Mouse (Mus musculus) frontal cortex, adult 2 months (tissue): Measurements from ENCODE around the gene Cdc37. TPM values are rescaled to one million over a fixed set of nuclear protein-coding genes. Genes with fewer than 3 reads are reported as not detected.

Source experiments
- DNase-seq, 2 experiments: peaks; one replicate each; pipeline ENCODE4 v3.0.0; 2022; ENCODE audit warnings: low spot score in 1 of 2; ENCODE audit errors: extremely low spot score in 1 of 2
- polyA plus RNA-seq: library from polyadenylated mRNA; depleted of rRNA; stranded (reverse); fragments of >200 nt; gene quantifications from 2 replicates; pipeline ENCODE4 v1.2.3, GENCODE M21; 2012; rRNA removed

Cdc37 gene
- polyA plus RNA-seq, 1 experiment: 217 TPM

DNA sequence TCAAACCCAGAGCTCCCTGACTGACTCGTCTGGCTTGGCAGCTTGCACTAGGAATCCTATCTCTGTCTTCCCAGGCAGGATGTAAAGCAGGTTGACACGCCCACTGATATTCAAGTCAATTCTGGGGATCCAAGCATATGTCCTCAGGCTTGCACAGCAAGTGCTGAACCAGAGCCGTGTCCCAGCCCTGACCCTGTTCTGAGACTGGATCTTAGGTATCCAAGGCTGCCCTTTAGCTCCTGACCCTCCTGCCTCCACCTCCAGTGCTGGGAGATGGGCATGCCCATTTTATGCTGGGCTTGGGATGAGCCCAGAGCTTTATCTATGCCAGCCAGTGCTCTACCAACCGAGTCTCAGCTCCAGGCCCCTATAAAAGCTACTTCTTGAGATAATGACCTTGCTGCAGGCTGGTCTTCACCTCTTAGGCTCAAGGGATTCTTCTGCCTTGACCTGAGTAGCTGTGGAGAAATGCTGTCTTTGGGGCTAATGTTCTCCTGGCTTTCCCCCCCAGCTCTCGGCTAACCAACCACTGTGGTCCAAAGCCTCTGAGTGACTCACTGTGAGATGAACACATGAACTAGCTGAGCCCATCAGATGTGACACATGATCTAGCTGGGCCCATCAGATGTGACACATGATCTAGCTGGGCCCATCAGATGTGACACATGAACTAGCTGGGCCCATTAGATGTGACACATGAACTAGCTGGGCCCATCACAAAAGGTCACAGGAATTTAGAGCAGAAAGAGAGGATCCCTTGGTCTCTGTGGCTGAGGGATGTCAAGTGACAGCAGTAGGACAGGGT is 43.8 kb downstream of the Cdc37 start:
- DNase-seq: peak in 1 of 2 experiments; percentile 33

- DNase-seq: no peak
Measured at GRCm38 (mm10) chr9:21104814-21105213, 45.0 kb downstream of the Cdc37 start.

DNA sequence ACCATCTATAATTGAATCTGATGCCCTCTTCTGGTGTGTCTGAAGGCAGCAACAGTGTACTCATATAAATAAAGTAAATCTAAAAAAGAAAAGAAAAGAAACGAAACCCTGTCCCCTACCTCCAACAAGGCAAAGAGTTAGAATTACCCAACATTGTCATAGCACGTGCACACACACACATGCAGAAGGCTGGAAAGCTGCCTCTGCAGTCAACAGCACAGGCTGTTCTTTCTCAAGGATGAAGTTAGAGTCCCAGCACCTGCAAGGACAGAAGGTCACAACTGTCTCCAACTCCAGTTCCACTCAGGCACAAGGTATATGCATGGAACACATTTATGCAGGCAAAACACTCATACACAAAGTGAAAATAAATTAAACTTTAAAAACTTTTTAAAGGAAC is 47.7 kb downstream of the Cdc37 start:
- no peak for DNase-seq

- DNase-seq: no peak
Measured at GRCm38 (mm10) chr9:21100447-21101161, 49.2 kb downstream of the Cdc37 start.

DNA sequence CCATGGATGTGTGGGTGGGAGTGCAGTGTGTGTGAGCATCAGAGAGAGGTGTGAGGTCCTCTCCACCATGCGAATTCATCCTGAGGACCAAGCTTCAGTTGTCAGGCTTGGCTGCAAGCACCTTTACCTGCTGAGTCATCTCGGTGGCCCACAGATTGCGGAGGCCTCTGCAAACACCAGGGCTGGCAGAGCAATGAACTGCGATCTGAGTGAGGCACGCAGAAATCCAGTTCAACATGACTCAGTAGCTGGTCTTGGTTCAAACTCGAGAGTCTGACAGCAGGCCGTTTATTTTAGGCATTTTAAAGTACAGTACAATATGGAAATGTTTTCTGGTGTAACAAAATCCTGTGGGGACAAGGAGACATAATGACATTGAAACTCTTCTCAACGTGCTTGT is 52.0 kb downstream of the Cdc37 start:
- peak; percentile 72 to 84 for DNase-seq

GRCm38 (mm10) chr9:21095958-21096357 is 53.8 kb downstream of the Cdc37 start:
- DNase-seq: no peak

GRCm38 (mm10) chr9:21093423-21093822 is 56.4 kb downstream of the Cdc37 start:
- no peak for DNase-seq

GRCm38 (mm10) chr9:21091707-21092320 is 58.0 kb downstream of the Cdc37 start, which contains the start of the genes Gm38431 and Raver1:
Gm38431 (minus strand) TSS chr9:21091997.
Raver1 (minus strand) TSS chr9:21092008.
- peak; percentile 97 to 98 for DNase-seq

DNA sequence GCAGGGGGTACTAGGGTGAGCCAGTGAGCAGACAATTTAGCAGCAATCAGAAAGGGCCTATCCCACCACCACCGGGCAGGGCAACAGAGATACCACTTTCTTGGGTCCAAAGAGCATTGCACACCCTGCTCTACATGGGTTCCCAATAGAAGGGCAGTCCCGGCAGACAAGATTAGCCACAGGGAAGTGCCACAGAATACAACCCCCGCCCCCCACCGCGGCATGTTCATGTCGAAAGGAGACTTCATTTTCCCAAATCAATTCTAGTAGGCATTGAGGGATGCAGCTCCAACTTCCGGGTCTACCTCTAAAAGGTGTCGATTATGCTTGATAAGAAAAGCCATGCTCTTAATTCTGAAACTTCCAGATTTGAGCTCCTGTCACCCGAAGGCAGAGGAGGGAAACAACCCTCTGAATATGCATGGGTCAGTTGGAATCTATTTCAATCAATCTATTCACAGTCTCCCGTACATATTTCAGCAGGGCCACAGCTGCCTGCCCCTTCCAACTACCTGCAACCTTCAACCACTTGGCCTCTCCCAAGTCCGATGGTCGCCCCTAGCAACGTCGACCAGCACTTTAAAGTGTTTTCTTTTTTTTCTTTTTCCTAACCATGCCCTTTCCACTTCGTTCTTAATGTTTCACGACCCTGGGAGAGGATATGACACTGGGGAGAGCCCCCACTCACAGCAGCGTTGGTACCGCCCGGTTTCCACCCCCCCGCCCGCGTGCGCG is 58.6 kb downstream of the Cdc37 start:
- DNase-seq: no peak

GRCm38 (mm10) chr9:21090537-21090936 is 59.2 kb downstream of the Cdc37 start:
- DNase-seq: no peak

GRCm38 (mm10) chr9:21083324-21083723 is 66.5 kb downstream of the Cdc37 start:
- no peak for DNase-seq

Other genes with a start within 250 kb of the Cdc37 start
- gene Dnmt1, start 190.1 kb downstream of the Cdc37 start, polyA plus RNA-seq: 40.6 and 41.2 TPM in 2 replicates
- gene S1pr2, start 173.2 kb downstream of the Cdc37 start, polyA plus RNA-seq: 1.8 TPM in 2 replicates
- 114 and 131 TPM in 2 replicates for gene Mrpl4, start 147.2 kb downstream of the Cdc37 start, polyA plus RNA-seq
- 2.9 and 3.5 TPM in 2 replicates for gene Icam1, start 134.0 kb downstream of the Cdc37 start, polyA plus RNA-seq
- gene Icam4, start 120.6 kb downstream of the Cdc37 start, polyA plus RNA-seq: 3.3 TPM in 2 replicates
- gene Icam5, start 117.9 kb downstream of the Cdc37 start, polyA plus RNA-seq: 220 and 241 TPM in 2 replicates
- gene Zglp1, start 82.9 kb downstream of the Cdc37 start, polyA plus RNA-seq: not detected in 2 replicates
- gene Gm49373, start 76.9 kb downstream of the Cdc37 start, polyA plus RNA-seq: 1.6 and 2.5 TPM in 2 replicates
- gene Fdx1l, start 76.4 kb downstream of the Cdc37 start, polyA plus RNA-seq: 123 and 124 TPM in 2 replicates
- 1.4 and 1.7 TPM in 2 replicates for gene Gm38431, start 58.0 kb downstream of the Cdc37 start, polyA plus RNA-seq
- gene Raver1, start 58.0 kb downstream of the Cdc37 start, polyA plus RNA-seq: 27.9 and 28.2 TPM in 2 replicates
- gene Tyk2, start 18.7 kb downstream of the Cdc37 start, polyA plus RNA-seq: 16.5 and 19.1 TPM in 2 replicates
- 95.2 and 96.2 TPM in 2 replicates for gene Pde4a, start 15.7 kb upstream of the Cdc37 start, polyA plus RNA-seq
- 58.3 and 59.6 TPM in 2 replicates for gene Keap1, start 89.4 kb upstream of the Cdc37 start, polyA plus RNA-seq
- gene S1pr5, start 98.5 kb upstream of the Cdc37 start, polyA plus RNA-seq: 9.9 and 13.8 TPM in 2 replicates
- gene Atg4d, start 115.3 kb upstream of the Cdc37 start, polyA plus RNA-seq: 36.5 and 40.6 TPM in 2 replicates
- gene Kri1, start 138.0 kb upstream of the Cdc37 start, polyA plus RNA-seq: 42.5 and 44.6 TPM in 2 replicates
- 65.2 and 66.2 TPM in 2 replicates for gene Cdkn2d, start 141.4 kb upstream of the Cdc37 start, polyA plus RNA-seq
- 0.76 and 1.6 TPM in 2 replicates for gene Ap1m2, start 162.4 kb upstream of the Cdc37 start, polyA plus RNA-seq
- 60.7 and 66.5 TPM in 2 replicates for gene Slc44a2, start 170.7 kb upstream of the Cdc37 start, polyA plus RNA-seq
- gene Ilf3, start 217.9 kb upstream of the Cdc37 start, polyA plus RNA-seq: 96.6 and 101 TPM in 2 replicates